Mouse (Mus musculus): ENCODE measurements around the gene Vmn1r188. TPM values are rescaled to one million over a fixed set of nuclear protein-coding genes. Genes with fewer than 3 reads are reported as not detected.
"Not testable (repeated sequence)": the region's sequence is repeated elsewhere in the genome, so short reads cannot be mapped to it uniquely, and the experiment has no call there.

The Vmn1r188 gene
- polyA plus RNA-seq (2021) = not detected

DNA sequence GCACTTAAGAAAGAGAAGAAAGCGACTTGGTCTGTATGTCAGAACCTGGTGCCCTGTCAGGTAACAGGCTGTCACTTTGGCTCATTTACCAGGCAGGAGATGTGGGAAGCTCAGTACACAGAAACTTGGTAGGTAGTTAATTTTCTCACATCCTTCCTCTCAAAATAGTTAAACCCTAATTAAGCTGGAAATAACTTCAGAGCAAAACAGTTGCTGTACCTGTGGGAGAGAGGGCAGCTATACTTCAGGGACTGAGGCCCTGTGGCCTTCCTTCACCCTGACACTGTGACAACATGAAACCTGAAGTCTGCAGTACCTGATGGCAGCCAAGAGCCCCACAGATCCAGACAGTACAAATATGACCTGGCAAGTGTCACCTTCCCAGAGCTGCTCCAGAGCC is at the start of gene Vmn1r188:
Gene Vmn1r188 (plus strand): TSS at position 301 of the 400 bp plus-strand sequence.
- DNase-seq (ENCODE audit: low read depth, low spot score); in situ Hi-C loops (cut with MboI; ENCODE audit: low pct_unique_long_range_greater_than_20kb); CTCF ChIA-PET; H3K27me3 ChIP-seq; ATAC-seq; POLR2A ChIA-PET: not testable (repeated sequence)

DNA sequence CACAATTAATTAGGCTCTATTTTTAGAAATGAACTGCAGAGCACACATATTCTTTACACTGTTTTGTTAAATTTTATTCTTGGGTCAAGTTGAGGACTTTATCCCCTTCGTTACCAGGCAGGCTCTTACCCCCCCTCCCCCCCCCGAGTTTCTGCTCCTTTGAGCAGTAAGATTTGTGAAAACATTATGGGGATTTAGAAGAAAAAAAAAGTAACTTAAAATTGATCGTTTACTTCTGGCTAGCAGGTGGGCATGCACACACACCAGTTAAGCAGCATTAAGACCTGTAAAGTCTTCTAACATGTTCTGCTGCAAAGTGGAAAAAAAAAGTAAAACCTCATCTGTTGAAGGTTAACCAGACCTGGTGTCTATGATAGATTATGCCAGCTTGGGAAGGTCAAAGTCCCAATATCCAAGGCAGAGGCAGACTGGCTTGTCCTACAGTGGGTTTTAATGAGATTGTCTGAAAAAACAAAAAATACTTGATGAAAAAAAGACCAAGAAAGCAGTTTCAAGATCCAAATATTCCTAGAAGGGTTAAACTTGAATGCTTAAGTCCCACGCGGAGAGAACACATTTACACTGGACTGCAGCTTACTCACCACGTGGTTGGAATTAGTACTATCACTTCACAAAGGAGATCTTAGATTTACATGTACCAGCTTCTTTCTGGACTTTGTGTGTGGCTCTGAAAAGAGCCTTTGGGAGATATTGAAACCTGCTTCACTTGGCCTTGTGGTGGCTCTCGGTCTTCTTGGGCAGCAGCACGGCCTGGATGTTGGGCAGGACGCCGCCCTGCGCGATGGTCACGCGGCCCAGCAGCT is 49.6 kb upstream of the Vmn1r188 start:
- POLR2A ChIA-PET = no interaction called here
- ATAC-seq (peak; percentile 22), DNase-seq (ENCODE audit: low read depth, low spot score) (no peak)
- no peak for TF ChIP-seq CTCF (IDR thresholded peaks at IDR 0.05)
- no peaks in the 10 kb centered on the region for H3K27me3 ChIP-seq
- in situ Hi-C loops (cut with MboI; ENCODE audit: low pct_unique_long_range_greater_than_20kb) = loop anchor here (10.0 to 25.0 kb wide), 5 partner anchors 300 to 1710 kb away; partner anchors contain the start of genes Hist1h1t, Hist1h2bb, Hist1h3c and Hist1h4c
- CTCF ChIA-PET = interaction anchor here (1.4 kb wide), 1 partner anchor 9 kb away, joined by 4 read pairs; no protein-coding TSS in a partner anchor

DNA sequence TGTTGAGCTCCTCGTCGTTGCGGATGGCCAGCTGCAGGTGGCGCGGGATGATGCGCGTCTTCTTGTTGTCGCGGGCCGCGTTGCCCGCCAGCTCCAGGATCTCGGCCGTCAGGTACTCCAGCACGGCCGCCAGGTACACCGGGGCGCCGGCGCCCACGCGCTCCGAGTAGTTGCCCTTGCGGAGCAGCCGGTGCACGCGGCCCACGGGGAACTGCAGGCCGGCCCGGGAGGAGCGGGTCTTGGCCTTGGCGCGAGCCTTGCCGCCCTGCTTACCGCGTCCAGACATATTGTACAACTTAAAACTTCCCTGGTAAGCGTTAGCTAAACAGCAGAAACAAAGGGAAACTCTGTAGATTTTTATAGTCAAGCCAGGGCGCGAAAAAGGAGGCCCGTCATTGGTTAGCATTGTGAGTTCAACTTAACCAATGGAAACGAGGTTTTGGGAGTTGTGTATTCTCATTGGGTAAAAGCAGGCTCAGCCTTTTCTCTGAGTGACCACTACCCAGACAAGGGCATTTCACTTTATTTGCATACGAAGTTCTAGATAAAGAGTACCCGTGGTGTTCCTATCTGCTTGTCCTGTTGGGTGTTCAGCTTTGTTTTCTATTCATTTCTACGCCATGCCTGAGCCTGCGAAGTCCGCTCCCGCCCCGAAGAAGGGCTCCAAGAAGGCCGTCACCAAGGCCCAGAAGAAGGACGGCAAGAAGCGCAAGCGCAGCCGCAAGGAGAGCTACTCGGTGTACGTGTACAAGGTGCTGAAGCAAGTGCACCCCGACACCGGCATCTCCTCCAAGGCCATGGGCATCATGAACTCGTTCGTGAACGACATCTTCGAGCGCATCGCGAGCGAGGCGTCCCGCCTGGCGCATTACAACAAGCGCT is 48.7 kb upstream of the Vmn1r188 start, which contains the start of the genes Hist1h2ah and Hist1h2bk:
Gene Hist1h2ah (minus strand): TSS at position 302 of the 882 bp plus-strand sequence.
Gene Hist1h2bk (plus strand): TSS at position 604 of the 882 bp plus-strand sequence.
- not testable (repeated sequence) for H3K27me3 ChIP-seq
- CTCF ChIA-PET = interaction anchor here (0.9 to 1.4 kb wide), 2 partner anchors 8 to 1366 kb away, joined by 3 to 4 read pairs; no protein-coding TSS in a partner anchor

DNA sequence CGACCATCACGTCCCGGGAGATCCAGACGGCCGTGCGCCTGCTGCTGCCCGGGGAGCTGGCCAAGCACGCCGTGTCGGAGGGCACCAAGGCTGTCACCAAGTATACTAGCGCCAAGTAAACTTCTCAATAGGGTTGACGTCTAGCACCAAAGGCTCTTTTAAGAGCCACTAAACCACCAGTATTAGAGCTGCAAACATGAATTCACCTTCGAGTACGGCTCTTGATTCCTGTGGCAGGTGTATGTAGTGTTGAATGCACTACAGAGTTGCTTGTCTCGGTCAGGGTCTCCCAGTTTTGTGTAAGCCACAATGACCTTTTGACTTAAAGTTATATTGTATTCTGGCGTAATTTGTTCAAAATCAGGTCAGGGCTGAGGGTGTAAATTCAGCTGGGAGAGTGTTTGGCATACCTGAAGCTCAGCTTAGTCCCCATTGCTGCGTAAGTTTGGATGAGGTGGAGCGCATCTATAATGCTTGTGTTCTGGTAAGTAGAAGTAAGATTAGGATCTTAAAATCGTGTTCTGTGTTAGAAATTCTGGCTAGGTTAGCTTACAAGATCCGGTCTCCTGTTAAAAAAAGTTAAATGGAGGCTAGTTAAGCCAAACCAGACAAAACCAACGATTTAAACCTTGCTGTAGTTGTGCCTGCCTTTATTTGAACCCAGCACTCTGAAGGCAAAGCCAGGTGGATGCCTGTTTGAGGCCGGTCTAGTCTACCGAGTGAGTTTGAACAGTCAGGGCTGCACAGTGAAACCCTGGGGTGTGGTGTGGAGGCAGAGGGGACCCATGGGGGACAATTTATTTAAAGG is 47.9 kb upstream of the Vmn1r188 start:
- DNase-seq (ENCODE audit: low read depth, low spot score) (no peak), ATAC-seq (peak; percentile 10)
- CTCF ChIA-PET = interaction anchor here (0.9 kb wide), 1 partner anchor 1365 kb away, joined by 3 read pairs; no protein-coding TSS in a partner anchor
- in situ Hi-C loops (cut with MboI; ENCODE audit: low pct_unique_long_range_greater_than_20kb) = loop anchor here (10.0 to 25.0 kb wide), 5 partner anchors 302 to 1708 kb away; partner anchors contain the start of genes Hist1h1t, Hist1h2bb, Hist1h3c and Hist1h4c
- POLR2A ChIA-PET = no interaction called here
- TF ChIP-seq CTCF (IDR thresholded peaks at IDR 0.05) = no peak
- H3K27me3 ChIP-seq = no peaks in the 10 kb centered on the region

More for the DNA sequence above, 48.7 kb upstream of the Vmn1r188 start, which contains the start of the genes Hist1h2ah and Hist1h2bk:
- ATAC-seq (peak; percentile 98), DNase-seq (ENCODE audit: low read depth, low spot score) (peak; percentile 89)
- POLR2A ChIA-PET = not testable (repeated sequence)
- in situ Hi-C loops (cut with MboI; ENCODE audit: low pct_unique_long_range_greater_than_20kb) = loop anchor here (10.0 to 25.0 kb wide), 5 partner anchors 301 to 1709 kb away; partner anchors contain the start of genes Hist1h1t, Hist1h2bb, Hist1h3c and Hist1h4c

DNA sequence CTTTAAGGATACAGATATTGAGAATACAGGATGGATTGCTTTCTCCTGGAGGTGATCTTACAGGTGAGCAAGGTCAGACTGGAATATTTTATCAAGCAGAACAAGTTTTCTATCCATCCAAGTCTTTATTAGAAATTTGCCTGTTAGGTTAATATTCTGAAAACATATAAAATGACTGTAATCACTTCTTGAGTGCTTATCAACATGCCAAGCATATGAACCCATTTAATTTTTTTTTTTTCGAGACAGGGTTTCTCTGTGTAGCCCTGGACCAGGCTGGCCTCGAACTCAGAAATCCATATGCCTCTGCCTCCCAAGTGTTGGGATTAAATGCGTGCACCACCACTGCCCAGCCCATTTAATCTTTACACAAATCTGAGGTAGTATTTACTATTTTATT is 47.3 kb upstream of the Vmn1r188 start:
- ChIA-PET POLR2A (no interaction called here), CTCF (interaction anchor here (1.0 kb wide), 1 partner anchor 1387 kb away, joined by 3 read pairs; no protein-coding TSS in a partner anchor)
- in situ Hi-C loops (cut with MboI; ENCODE audit: low pct_unique_long_range_greater_than_20kb) = loop anchor here (10.0 to 25.0 kb wide), 5 partner anchors 302 to 1708 kb away; partner anchors contain the start of genes Hist1h1t, Hist1h2bb, Hist1h3c and Hist1h4c
- ATAC-seq = no peak
- no peaks in the 10 kb centered on the region for H3K27me3 ChIP-seq
- no peak for DNase-seq (ENCODE audit: low read depth, low spot score)
- no peak for TF ChIP-seq CTCF (IDR thresholded peaks at IDR 0.05)

DNA sequence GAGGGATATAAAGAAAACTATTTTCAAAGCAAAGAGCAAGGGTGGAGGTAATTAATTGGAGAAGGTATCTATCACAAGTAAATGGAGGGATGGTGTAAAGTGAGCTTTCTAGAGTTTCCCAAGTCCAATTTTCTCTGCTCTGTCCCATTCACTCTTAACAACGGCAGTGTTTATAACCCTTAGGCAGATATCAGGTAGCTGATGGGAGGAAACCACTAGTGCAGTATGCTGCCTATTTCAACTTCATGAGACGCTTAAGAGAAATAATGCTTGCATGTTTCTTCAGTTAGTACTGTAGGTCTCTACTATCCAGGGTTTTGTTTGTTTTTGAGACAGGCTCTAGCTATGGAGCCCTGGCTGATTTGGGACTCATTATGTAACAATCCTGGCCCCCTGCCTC is 46.8 kb upstream of the Vmn1r188 start:
- TF ChIP-seq CTCF (IDR thresholded peaks at IDR 0.05) = no peak
- H3K27me3 ChIP-seq = no peaks in the 10 kb centered on the region
- ChIA-PET CTCF (interaction anchor here (1.0 kb wide), 1 partner anchor 1387 kb away, joined by 3 read pairs; no protein-coding TSS in a partner anchor), POLR2A (no interaction called here)
- no peak for DNase-seq (ENCODE audit: low read depth, low spot score)
- in situ Hi-C loops (cut with MboI; ENCODE audit: low pct_unique_long_range_greater_than_20kb) = loop anchor here (10.0 to 25.0 kb wide), 5 partner anchors 303 to 1707 kb away; partner anchors contain the start of genes Hist1h1t, Hist1h2bb, Hist1h3c and Hist1h4c
- no peak for ATAC-seq

DNA sequence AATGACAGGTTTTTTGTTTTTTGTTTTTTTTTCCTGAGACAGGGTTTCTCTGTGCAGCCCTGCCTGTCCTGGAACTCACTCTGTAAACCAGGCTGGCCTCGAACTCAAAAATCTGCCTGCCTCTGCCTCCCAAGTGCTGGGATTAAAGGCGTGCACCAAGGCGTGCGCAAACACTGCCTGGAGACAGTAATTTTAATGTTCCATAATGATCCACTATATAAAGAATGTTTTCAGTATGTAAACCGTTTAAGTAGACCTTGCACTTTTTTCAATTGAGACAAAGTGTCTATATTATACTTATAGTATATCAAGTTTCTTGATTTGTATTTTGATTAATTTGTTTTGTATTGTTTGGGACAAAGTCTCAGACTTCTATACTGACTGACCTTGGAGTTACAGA is 44.9 kb upstream of the Vmn1r188 start:
- in situ Hi-C loops (cut with MboI; ENCODE audit: low pct_unique_long_range_greater_than_20kb) = loop anchor here (10.0 to 25.0 kb wide), 5 partner anchors 305 to 1705 kb away; partner anchors contain the start of genes Hist1h1t, Hist1h2bb, Hist1h3c and Hist1h4c
- CTCF ChIA-PET = no interaction called here
- TF ChIP-seq CTCF (IDR thresholded peaks at IDR 0.05) = no peak
- ATAC-seq = no peak
- DNase-seq (ENCODE audit: low read depth, low spot score) = no peak
- H3K27me3 ChIP-seq = no peaks in the 10 kb centered on the region
- POLR2A ChIA-PET = no interaction called here

DNA sequence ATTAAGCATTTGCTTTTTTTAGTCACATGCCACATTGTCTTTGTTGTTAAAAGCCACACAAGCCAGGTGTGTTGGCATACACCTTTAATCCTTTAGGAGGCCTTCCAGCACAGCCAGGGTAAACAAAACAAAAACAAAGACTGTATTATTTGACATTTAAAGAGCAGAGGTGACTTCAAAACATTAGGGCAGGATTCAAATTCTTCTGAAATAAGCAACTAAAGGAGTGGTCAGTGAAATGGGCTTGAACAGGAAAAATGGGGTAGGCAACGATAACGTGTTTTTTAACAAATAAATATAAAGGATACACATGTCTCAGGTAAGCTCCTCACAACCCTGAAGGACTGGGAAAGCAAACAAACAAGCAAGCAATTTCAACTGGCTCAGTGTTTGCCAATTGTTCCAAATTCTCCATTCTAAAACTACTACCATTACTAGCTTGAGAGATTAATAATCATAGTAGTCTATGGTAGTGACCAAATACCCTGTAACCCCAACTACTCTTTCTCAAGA is 44.2 kb upstream of the Vmn1r188 start:
- no peak for TF ChIP-seq CTCF (IDR thresholded peaks at IDR 0.05)
- no peak for DNase-seq (ENCODE audit: low read depth, low spot score)
- no peaks in the 10 kb centered on the region for H3K27me3 ChIP-seq
- POLR2A ChIA-PET = no interaction called here
- no peak for ATAC-seq
- in situ Hi-C loops (cut with MboI; ENCODE audit: low pct_unique_long_range_greater_than_20kb) = loop anchor here (5.0 to 25.0 kb wide), 8 partner anchors 305 to 1705 kb away; partner anchors contain the start of genes Hist1h1t, Hist1h2af, Hist1h2bb and Hist1h3c
- CTCF ChIA-PET = no interaction called here
